Mouse (Mus musculus): Measurements from ENCODE around the gene Plpp2. TPM values are rescaled to one million over a fixed set of nuclear protein-coding genes. Genes with fewer than 3 reads are reported as not detected.

Gene Plpp2
- polyA plus RNA-seq, 1 experiment from 2014 or later: 15.6 TPM

DNA sequence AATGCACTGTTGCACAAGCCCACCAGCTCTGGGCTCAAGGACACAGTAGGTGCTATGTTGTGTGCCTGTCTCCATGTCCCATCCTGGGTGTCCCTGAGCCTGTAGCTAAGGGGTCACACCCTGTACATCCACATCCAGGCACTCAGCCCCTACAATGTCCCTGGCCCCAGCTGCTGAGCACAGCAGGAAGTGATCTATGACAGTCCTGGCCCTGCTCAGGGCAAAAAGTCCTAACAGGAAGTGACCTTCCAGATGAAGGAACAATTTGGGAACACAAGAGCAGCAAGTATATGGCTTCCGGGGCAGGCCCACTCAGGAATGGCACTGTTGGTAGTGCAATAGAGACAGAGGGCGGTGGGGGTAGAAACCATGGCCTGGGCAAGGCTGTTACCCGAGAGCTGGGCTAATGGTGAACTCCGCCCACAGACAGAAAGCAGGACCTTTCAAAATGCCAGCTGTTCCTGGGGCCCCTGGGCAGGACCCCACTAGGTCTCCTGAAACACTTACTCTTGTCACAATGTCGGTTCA lies 13.6 kb upstream of the Plpp2 start:
- DNase-seq (ENCODE audit: low spot score) (peak; percentile 35), ATAC-seq (replicated peaks; ENCODE audit: low FRiP score) (no peak)
- H3K9me3 ChIP-seq (ENCODE audit: control insufficient read depth, low read length): no peaks in the 10 kb centered on the region
- H3K4me3 ChIP-seq (ENCODE audit: low read depth, low read length): no peak overlapping the region
- H3K9ac ChIP-seq (ENCODE audit: low read length): no peak overlapping the region
- no peaks in the 10 kb centered on the region for H3K4me1 ChIP-seq (replicated peaks; ENCODE audit: control insufficient read depth, insufficient read depth, low read length)
- 84% methylated on average over 5 of the region's 5 CpGs for WGBS
- peaks cover 25% of the 10 kb centered on the region for H3K36me3 ChIP-seq (ENCODE audit: control insufficient read depth, insufficient read depth, low read length)
- no peaks in the 10 kb centered on the region for H3K27me3 ChIP-seq (ENCODE audit: control insufficient read depth, insufficient read depth, low read length)
- no peak overlapping the region for H3K27ac ChIP-seq (ENCODE audit: low read depth, low read length)
- H3K4me2 ChIP-seq (ENCODE audit: low read depth, low read length, severe bottlenecking): no peak overlapping the region

DNA sequence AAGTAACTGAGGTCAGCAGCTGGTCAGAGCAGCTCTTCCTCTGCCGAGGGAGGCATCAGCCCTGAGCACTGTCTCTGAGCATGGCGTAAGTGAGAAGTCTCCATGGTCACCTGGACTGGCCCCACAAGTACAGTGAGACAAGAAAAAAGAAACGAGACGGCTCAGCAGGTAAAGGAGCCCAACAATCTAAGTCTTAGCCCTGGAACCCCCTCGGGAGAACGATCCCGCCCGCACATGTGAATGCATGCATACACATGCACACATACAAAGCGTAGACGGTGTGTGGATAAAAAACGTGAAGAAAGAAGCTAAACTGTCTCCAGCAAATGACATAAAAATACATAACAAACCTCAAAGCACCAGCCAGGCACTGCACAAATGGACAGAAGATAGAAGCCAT lies 12.9 kb upstream of the Plpp2 start:
- no peaks in the 10 kb centered on the region for H3K4me1 ChIP-seq (replicated peaks; ENCODE audit: control insufficient read depth, insufficient read depth, low read length)
- peaks cover 28% of the 10 kb centered on the region for H3K36me3 ChIP-seq (ENCODE audit: control insufficient read depth, insufficient read depth, low read length)
- H3K4me3 ChIP-seq (ENCODE audit: low read depth, low read length): no peak overlapping the region
- DNase-seq (ENCODE audit: low spot score): peak; percentile 35
- no peak for ATAC-seq (replicated peaks; ENCODE audit: low FRiP score)
- 96% methylated on average over 11 of the region's 11 CpGs for WGBS
- H3K4me2 ChIP-seq (ENCODE audit: low read depth, low read length, severe bottlenecking): no peak overlapping the region
- no peak overlapping the region for H3K9ac ChIP-seq (ENCODE audit: low read length)
- no peaks in the 10 kb centered on the region for H3K27me3 ChIP-seq (ENCODE audit: control insufficient read depth, insufficient read depth, low read length)
- H3K9me3 ChIP-seq (ENCODE audit: control insufficient read depth, low read length): no peaks in the 10 kb centered on the region
- no peak overlapping the region for H3K27ac ChIP-seq (ENCODE audit: low read depth, low read length)

DNA sequence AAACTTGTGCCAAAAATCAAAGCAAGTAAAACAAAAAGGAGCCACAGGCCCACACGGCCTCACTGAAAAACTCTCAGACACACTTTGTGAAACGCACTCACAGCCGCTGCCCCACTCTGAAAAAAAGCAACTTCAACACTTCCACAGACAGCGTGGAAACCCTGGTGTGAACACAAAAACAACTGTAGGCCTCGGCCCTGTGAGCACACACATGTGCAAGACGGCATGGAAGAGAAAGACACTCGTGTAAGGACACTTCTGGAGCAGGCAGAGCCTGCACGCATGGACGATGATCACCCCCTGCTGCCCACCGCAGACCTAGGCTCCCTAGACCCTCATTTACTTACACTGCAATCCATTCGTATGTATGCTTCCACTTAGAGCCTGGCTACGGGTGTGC lies 12.3 kb upstream of the Plpp2 start:
- no peak overlapping the region for H3K27ac ChIP-seq (ENCODE audit: low read depth, low read length)
- no peaks in the 10 kb centered on the region for H3K9me3 ChIP-seq (ENCODE audit: control insufficient read depth, low read length)
- 90% methylated on average over 12 of the region's 12 CpGs for WGBS
- H3K36me3 ChIP-seq (ENCODE audit: control insufficient read depth, insufficient read depth, low read length): peaks cover 31% of the 10 kb centered on the region
- no peak for ATAC-seq (replicated peaks; ENCODE audit: low FRiP score)
- H3K9ac ChIP-seq (ENCODE audit: low read length): no peak overlapping the region
- H3K27me3 ChIP-seq (ENCODE audit: control insufficient read depth, insufficient read depth, low read length): no peaks in the 10 kb centered on the region
- no peaks in the 10 kb centered on the region for H3K4me1 ChIP-seq (replicated peaks; ENCODE audit: control insufficient read depth, insufficient read depth, low read length)
- H3K4me3 ChIP-seq (ENCODE audit: low read depth, low read length): no peak overlapping the region
- DNase-seq (ENCODE audit: low spot score): peak; percentile 42
- H3K4me2 ChIP-seq (ENCODE audit: low read depth, low read length, severe bottlenecking): no peak overlapping the region

DNA sequence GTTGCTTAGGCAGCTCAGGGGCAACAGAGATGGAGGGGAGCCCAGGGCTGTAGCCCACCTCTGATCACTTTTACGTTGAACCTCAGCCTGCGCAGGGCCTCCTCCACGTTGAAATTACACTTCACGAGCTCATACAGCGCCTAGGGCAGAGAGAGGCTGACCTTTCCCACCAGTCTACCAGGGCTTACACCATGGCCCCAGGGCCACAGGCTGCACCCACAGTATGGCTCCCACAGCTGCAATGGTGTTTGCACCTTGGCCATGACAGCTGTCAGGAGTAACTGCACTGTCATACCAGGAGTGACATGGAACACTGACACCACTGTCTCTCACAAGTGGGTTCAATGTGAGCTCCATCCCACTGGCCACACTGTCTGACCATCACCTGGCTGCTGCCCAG lies 11.0 kb upstream of the Plpp2 start:
- DNase-seq (ENCODE audit: low spot score): peak; percentile 48

DNA sequence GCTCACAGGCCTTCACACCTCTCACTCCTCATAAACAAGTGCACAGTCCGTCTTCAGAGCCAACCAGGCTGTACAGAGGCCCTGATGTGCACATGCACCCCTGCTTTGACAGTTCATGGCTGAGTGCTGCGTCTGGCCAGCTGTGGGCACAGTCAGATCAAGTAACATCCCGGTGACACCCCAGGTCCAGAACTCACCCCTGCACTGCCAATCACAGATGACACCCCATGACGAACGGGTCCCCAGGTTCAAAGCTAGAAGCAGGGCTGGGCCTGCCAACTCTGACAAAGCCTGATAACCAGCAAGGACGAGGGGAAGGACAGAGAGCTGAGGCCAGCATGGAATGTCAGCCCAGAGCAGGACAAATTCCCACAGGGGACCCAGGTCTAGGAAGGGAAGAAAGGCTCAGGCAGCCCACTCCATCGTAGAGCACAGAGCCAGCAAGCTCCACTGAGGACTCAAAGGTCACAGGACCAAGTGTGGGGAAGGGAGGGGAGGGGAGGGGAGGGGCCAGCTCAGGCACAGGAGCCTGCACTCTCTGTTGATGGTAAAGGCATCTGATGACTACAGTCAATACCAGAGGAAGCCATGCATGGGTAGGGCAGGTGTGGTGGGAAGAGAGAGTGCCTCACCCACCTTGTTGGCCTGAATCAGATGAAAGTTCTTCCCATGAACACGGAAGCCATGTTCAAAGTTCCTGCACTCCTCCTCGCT lies 10.4 kb upstream of the Plpp2 start:
- no peak overlapping the region for H3K4me2 ChIP-seq (ENCODE audit: low read depth, low read length, severe bottlenecking)
- H3K36me3 ChIP-seq (ENCODE audit: control insufficient read depth, insufficient read depth, low read length): peaks cover 35% of the 10 kb centered on the region
- no peak overlapping the region for H3K27ac ChIP-seq (ENCODE audit: low read depth, low read length)
- no peaks in the 10 kb centered on the region for H3K27me3 ChIP-seq (ENCODE audit: control insufficient read depth, insufficient read depth, low read length)
- 89% methylated on average over 9 of the region's 9 CpGs for WGBS
- H3K9ac ChIP-seq (ENCODE audit: low read length): no peak overlapping the region
- no peak overlapping the region for H3K4me3 ChIP-seq (ENCODE audit: low read depth, low read length)
- H3K4me1 ChIP-seq (replicated peaks; ENCODE audit: control insufficient read depth, insufficient read depth, low read length): no peaks in the 10 kb centered on the region
- ATAC-seq (replicated peaks; ENCODE audit: low FRiP score): no peak
- DNase-seq (ENCODE audit: low spot score): peak; percentile 45
- H3K9me3 ChIP-seq (ENCODE audit: control insufficient read depth, low read length): no peaks in the 10 kb centered on the region

More for the DNA sequence above, 11.0 kb upstream of the Plpp2 start:
- no peak overlapping the region for H3K4me2 ChIP-seq (ENCODE audit: low read depth, low read length, severe bottlenecking)
- no peak overlapping the region for H3K9ac ChIP-seq (ENCODE audit: low read length)
- H3K27ac ChIP-seq (ENCODE audit: low read depth, low read length): no peak overlapping the region
- peaks cover 38% of the 10 kb centered on the region for H3K36me3 ChIP-seq (ENCODE audit: control insufficient read depth, insufficient read depth, low read length)
- H3K9me3 ChIP-seq (ENCODE audit: control insufficient read depth, low read length): no peaks in the 10 kb centered on the region
- no peaks in the 10 kb centered on the region for H3K4me1 ChIP-seq (replicated peaks; ENCODE audit: control insufficient read depth, insufficient read depth, low read length)
- H3K27me3 ChIP-seq (ENCODE audit: control insufficient read depth, insufficient read depth, low read length): no peaks in the 10 kb centered on the region
- no peak for ATAC-seq (replicated peaks; ENCODE audit: low FRiP score)
- H3K4me3 ChIP-seq (ENCODE audit: low read depth, low read length): no peak overlapping the region
- 91% methylated on average over 5 of the region's 5 CpGs for WGBS

DNA sequence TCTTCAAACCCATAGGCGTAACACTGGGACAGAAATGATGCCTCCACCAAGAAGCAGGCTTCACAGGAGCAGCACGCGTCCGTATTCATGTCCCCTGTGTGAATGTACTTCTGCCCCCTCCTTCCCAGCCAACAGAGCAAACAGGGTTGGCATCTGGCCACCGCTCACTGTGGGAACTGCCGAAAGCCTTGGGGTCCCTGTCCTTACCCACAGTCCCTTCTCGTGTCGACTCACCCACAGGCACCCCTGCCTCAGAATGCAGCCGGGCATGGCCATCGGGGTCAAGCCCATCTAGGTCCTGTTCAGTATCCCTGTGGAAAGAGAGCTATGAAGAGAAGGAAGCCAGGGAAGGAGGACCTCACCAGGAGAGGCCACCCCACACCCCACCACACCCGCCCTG lies 8.6 kb upstream of the Plpp2 start:
- Histone ChIP-seq H3K9ac (ENCODE audit: low read length) (no peak overlapping the region), H3K36me3 (ENCODE audit: control insufficient read depth, insufficient read depth, low read length) (peaks cover 25% of the 10 kb centered on the region), H3K27ac (ENCODE audit: low read depth, low read length) (no peak overlapping the region), H3K27me3 (ENCODE audit: control insufficient read depth, insufficient read depth, low read length) (no peaks in the 10 kb centered on the region), H3K4me2 (ENCODE audit: low read depth, low read length, severe bottlenecking) (no peak overlapping the region), H3K4me3 (ENCODE audit: low read depth, low read length) (no peak overlapping the region), H3K9me3 (ENCODE audit: control insufficient read depth, low read length) (no peaks in the 10 kb centered on the region), H3K4me1 (replicated peaks; ENCODE audit: control insufficient read depth, insufficient read depth, low read length) (no peaks in the 10 kb centered on the region)
- no peak for ATAC-seq (replicated peaks; ENCODE audit: low FRiP score)
- DNase-seq (ENCODE audit: low spot score): peak; percentile 46
- WGBS: 94% methylated on average over 11 of the region's 11 CpGs

DNA sequence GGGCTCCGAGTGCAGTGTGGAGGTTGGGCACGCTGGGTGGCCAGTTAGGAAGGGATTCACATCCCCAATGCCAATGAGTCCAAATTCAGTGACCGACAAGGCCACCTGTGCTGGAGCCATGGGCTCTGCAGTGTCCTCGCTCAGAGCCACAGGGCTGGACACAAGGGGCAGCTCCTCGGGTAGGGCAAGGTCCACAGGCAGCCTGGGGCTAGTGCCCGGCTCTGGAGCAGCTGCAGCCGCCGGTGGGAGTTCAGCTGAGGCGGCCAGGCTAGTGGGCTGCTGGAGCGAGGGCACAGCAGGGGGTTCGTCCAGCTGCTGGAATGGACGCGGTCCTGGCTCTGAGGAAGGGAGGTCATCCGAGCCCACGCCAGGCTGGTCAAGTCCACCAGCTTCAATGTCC lies 7.9 kb upstream of the Plpp2 start:
- Histone ChIP-seq H3K9ac (ENCODE audit: low read length) (no peak overlapping the region), H3K27ac (ENCODE audit: low read depth, low read length) (no peak overlapping the region), H3K27me3 (ENCODE audit: control insufficient read depth, insufficient read depth, low read length) (no peaks in the 10 kb centered on the region), H3K4me1 (replicated peaks; ENCODE audit: control insufficient read depth, insufficient read depth, low read length) (no peaks in the 10 kb centered on the region), H3K36me3 (ENCODE audit: control insufficient read depth, insufficient read depth, low read length) (peaks cover 23% of the 10 kb centered on the region), H3K4me2 (ENCODE audit: low read depth, low read length, severe bottlenecking) (no peak overlapping the region), H3K9me3 (ENCODE audit: control insufficient read depth, low read length) (no peaks in the 10 kb centered on the region), H3K4me3 (ENCODE audit: low read depth, low read length) (no peak overlapping the region)
- peak; percentile 46 for DNase-seq (ENCODE audit: low spot score)
- ATAC-seq (replicated peaks; ENCODE audit: low FRiP score): no peak
- WGBS: 84% methylated on average over 15 of the region's 15 CpGs

DNA sequence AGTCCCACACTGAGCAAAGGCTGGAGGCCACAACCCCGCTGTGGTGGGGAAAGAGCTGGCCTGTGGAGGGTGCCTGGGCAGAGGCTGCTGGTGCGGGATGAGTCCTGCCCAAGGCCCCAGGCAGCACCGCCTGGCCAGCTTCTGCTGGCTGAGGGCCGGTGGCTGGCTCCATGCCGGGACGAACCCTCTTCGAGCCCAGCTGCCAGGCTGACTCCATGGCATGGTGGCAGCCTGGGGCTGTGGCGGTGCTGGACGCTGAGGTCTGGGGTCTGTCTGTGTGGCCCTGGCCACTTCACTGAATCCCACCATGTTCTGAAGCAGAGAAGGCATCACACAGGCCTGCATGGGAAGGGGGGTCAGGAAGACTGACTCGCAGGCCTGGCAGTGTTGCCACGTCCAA lies 7.2 kb upstream of the Plpp2 start:
- Histone ChIP-seq H3K4me1 (replicated peaks; ENCODE audit: control insufficient read depth, insufficient read depth, low read length) (no peaks in the 10 kb centered on the region), H3K36me3 (ENCODE audit: control insufficient read depth, insufficient read depth, low read length) (peaks cover 23% of the 10 kb centered on the region), H3K9me3 (ENCODE audit: control insufficient read depth, low read length) (no peaks in the 10 kb centered on the region), H3K27ac (ENCODE audit: low read depth, low read length) (no peak overlapping the region), H3K9ac (ENCODE audit: low read length) (no peak overlapping the region), H3K27me3 (ENCODE audit: control insufficient read depth, insufficient read depth, low read length) (no peaks in the 10 kb centered on the region), H3K4me2 (ENCODE audit: low read depth, low read length, severe bottlenecking) (no peak overlapping the region), H3K4me3 (ENCODE audit: low read depth, low read length) (no peak overlapping the region)
- no peak for ATAC-seq (replicated peaks; ENCODE audit: low FRiP score)
- peak; percentile 51 for DNase-seq (ENCODE audit: low spot score)
- 98% methylated on average over 11 of the region's 11 CpGs for WGBS

Data from forebrain, embryonic 11.5 days (tissue).